Mouse (Mus musculus): ENCODE measurements around the gene Arhgdib. TPM values are rescaled to one million over a fixed set of nuclear protein-coding genes. Genes with fewer than 3 reads are reported as not detected.

Arhgdib gene
- polyA plus RNA-seq, 1 experiment from 2014 or later: 68.4 TPM

DNA sequence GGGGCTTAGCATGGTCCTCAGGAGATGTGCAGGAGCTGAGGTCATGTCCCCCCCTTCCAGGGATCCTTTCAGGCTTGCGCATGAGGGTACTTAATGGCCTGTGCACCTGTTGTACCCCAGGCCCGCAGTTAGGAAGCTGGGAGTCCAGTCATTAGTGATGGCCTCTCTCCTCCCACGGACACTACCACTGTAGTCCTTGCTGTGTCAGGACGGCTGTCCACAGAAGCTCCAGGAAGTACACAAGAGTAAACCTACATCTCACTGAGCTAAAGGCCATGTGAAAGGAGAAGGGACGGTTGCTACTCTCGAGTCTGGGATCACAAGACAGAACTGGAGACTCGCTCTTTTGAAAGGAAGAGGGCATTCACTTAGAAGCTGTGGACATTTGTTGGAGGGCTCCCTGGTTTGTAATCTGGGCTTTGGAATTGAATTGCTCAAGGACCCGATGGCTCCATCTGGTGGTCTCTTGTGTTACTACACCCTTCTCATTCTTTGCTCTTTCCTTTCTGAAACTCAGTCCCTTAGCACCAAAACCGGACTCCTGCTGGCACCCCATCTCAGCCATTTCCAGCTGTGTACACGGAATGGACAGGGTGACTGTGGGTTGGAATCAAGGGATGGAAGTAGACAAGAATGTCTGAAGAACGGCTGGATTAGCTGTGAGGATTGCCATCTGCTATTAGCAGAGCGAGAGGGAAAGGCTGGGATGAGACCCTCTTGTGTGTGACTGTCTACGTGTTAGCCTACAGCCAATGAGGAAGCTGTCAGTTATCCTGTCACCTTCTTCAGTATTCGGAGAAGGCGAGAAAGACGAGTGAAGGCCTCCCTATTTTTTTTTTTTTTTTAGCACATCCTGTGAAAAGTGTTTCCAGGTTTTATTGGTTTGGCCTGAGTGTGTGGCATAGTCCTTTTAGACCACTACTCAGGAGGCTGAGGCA, 21.1 kb downstream of the Arhgdib start:
- H3K36me3 ChIP-seq (ENCODE audit: insufficient read depth, low read length): no peaks in the 10 kb centered on the region
- H3K27ac ChIP-seq (ENCODE audit: low read length): no peak overlapping the region
- DNase-seq (ENCODE audit: low spot score) (peak; percentile 85), ATAC-seq (peak; percentile 48; the same call in 1 of the 2 replicates)
- TF ChIP-seq CTCF (IDR thresholded peaks at IDR 0.05) (peak; percentile 90), EP300 (IDR thresholded peaks at IDR 0.05) (no peak)
- no peak overlapping the region for H3K9ac ChIP-seq (replicated peaks; ENCODE audit: low read depth)
- no peak overlapping the region for H3K4me3 ChIP-seq (ENCODE audit: low read depth, low read length)
- no peak overlapping the region for H3K4me2 ChIP-seq (replicated peaks; ENCODE audit: low read depth, low read length)
- H3K27me3 ChIP-seq (replicated peaks; ENCODE audit: insufficient read depth, low read length): no peaks in the 10 kb centered on the region
- 33% methylated on average over 16 of the region's 16 CpGs for WGBS
- H3K9me3 ChIP-seq (ENCODE audit: low read length): no peaks in the 10 kb centered on the region
- no peaks in the 10 kb centered on the region for H3K4me1 ChIP-seq (ENCODE audit: insufficient read depth, low read depth, low read length)

DNA sequence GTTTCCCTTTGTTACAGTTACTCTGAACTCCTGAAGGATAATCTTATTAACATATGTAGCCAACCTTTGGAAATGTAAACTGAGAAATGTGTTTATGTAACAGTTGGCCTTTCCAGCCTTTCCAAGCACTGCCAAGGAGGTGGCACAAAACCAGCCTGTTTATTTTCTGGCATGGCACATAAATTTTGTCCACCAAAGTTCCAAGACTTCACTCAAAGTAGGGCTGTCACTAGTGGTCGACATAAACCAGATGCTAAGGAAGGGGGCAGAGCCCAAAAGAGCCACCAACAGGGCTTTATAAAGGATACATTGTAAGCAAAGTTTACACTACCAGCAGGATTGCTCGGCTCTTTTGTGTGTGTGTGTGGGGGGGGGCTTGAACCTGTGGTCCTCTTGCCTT, 23.8 kb downstream of the Arhgdib start:
- 15% methylated on average over 2 of the region's 2 CpGs for WGBS
- Histone ChIP-seq H3K9ac (replicated peaks; ENCODE audit: low read depth) (no peak overlapping the region), H3K36me3 (ENCODE audit: insufficient read depth, low read length) (no peaks in the 10 kb centered on the region), H3K4me3 (ENCODE audit: low read depth, low read length) (no peak overlapping the region), H3K27ac (ENCODE audit: low read length) (no peak overlapping the region), H3K9me3 (ENCODE audit: low read length) (no peaks in the 10 kb centered on the region), H3K4me1 (ENCODE audit: insufficient read depth, low read depth, low read length) (no peaks in the 10 kb centered on the region; the same call in 1 of the 2 replicates), H3K4me2 (replicated peaks; ENCODE audit: low read depth, low read length) (no peak overlapping the region), H3K27me3 (replicated peaks; ENCODE audit: insufficient read depth, low read length) (no peaks in the 10 kb centered on the region)
- no peak for TF ChIP-seq CTCF (IDR thresholded peaks at IDR 0.05)
- ATAC-seq (no peak), DNase-seq (ENCODE audit: low spot score) (no peak)

DNA sequence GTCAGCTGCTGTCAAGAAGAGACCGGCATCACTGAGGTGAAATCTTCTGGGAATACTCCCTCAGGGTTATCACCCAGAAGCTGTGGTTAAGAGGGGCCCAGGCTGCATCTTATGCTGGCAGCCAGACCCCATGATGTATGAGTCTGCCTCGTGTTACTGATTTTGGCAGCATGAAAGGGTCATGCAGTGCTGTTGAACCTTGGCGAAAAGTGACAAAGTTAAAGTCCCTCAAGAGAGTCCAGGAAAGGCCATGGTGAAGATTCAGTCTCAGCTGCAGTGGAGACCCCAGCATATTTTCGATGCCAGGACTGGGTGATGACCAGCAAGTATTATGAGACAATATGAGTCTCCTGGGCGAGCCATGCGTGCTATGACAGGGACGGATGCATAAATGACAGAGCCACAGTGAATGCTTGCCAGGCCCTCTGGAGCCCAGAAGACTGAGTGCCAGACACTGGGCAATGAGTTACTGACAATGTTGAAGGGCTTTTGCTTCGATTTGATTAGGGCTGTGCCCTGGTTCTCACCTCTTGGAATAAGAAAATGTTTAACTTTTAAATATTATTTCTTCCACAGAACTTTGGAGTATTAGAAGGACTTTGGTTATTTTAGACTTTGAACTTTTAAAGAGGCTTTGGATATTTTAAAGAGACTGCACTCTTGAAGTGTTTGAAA, 25.8 kb downstream of the Arhgdib start:
- DNase-seq (ENCODE audit: low spot score) (no peak), ATAC-seq (no peak)
- WGBS: 65% methylated on average over 8 of the region's 8 CpGs
- no peak overlapping the region for H3K9ac ChIP-seq (replicated peaks; ENCODE audit: low read depth)
- H3K4me3 ChIP-seq (ENCODE audit: low read depth, low read length): no peak overlapping the region
- H3K36me3 ChIP-seq (ENCODE audit: insufficient read depth, low read length): no peaks in the 10 kb centered on the region
- no peak overlapping the region for H3K27ac ChIP-seq (ENCODE audit: low read length)
- no peaks in the 10 kb centered on the region for H3K9me3 ChIP-seq (ENCODE audit: low read length)
- TF ChIP-seq CTCF (IDR thresholded peaks at IDR 0.05) (no peak), EP300 (IDR thresholded peaks at IDR 0.05) (no peak)
- H3K4me1 ChIP-seq (ENCODE audit: insufficient read depth, low read depth, low read length): no peaks in the 10 kb centered on the region; the same call in 1 of the 2 replicates
- no peaks in the 10 kb centered on the region for H3K27me3 ChIP-seq (replicated peaks; ENCODE audit: insufficient read depth, low read length)
- H3K4me2 ChIP-seq (replicated peaks; ENCODE audit: low read depth, low read length): no peak overlapping the region

DNA sequence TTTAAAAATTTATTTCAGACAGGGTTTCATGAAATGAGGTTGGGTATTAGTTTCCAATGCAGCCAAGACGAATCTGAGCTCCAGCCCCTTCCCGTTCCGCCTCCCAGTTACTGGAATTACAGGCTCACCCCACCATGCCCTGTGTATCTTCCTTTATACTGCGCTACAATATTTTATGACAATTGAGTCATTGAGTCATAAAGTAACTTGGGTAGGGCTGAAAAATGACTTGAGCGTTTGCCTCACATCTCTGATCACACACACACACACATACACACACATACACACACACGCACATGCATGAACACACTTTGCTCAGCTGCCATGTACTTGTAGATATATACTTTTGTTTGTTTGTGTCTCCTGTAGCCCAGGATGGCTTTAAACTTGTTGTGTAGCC, 27.5 kb downstream of the Arhgdib start:
- Histone ChIP-seq H3K27me3 (replicated peaks; ENCODE audit: insufficient read depth, low read length) (no peaks in the 10 kb centered on the region), H3K9me3 (ENCODE audit: low read length) (no peaks in the 10 kb centered on the region), H3K4me3 (ENCODE audit: low read depth, low read length) (no peak overlapping the region), H3K27ac (ENCODE audit: low read length) (peak overlapping the region; percentile 60; the same call in 1 of the 2 replicates), H3K9ac (replicated peaks; ENCODE audit: low read depth) (no peak overlapping the region), H3K4me1 (ENCODE audit: insufficient read depth, low read depth, low read length) (no peaks in the 10 kb centered on the region; the same call in 1 of the 2 replicates), H3K36me3 (ENCODE audit: insufficient read depth, low read length) (no peaks in the 10 kb centered on the region), H3K4me2 (replicated peaks; ENCODE audit: low read depth, low read length) (no peak overlapping the region)
- WGBS: 91% methylated on average over 6 of the region's 6 CpGs
- DNase-seq (ENCODE audit: low spot score) (no peak), ATAC-seq (no peak)
- no peak for TF ChIP-seq CTCF (IDR thresholded peaks at IDR 0.05)
- no peak for TF ChIP-seq EP300 (IDR thresholded peaks at IDR 0.05)

DNA sequence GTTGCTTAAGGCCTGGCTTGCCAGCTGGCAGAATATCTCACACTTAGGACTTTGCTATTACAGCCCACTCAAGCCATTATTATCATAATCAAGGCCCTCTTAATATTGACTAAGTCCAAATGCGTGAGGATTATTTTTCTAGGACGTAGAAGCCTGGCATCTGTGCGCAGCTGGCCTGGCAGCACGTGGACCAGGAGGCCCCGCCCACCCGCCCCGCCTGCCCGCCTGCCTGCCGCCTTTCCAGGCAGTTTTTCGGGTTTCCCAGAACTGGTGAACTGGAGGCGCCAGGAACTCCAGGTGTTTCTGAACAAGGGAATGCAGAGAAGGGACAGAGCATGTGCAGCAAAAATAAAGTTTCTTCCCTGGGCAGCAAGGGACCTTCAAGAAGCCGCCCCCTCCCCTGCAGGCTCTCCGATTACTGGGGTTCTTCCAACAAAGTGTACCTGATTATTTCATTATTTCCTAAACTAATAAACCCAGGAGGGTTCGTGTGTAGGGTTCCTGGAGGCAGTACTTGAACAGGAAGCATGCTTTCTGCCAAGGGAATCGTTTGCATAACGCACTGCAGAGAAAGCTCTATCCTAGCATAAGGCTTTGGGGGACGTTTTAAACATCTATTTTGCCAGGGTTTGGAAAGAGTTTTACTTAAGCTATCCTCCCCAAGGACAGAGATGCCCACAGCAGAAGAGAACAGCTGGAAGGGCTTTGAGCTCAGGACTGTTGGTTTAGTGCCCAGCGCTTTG, 28.1 kb downstream of the Arhgdib start:
- Histone ChIP-seq H3K4me3 (ENCODE audit: low read depth, low read length) (no peak overlapping the region), H3K4me2 (replicated peaks; ENCODE audit: low read depth, low read length) (peak overlapping the region; percentile 37), H3K4me1 (ENCODE audit: insufficient read depth, low read depth, low read length) (no peaks in the 10 kb centered on the region; the same call in 1 of the 2 replicates), H3K9me3 (ENCODE audit: low read length) (no peaks in the 10 kb centered on the region), H3K36me3 (ENCODE audit: insufficient read depth, low read length) (no peaks in the 10 kb centered on the region), H3K9ac (replicated peaks; ENCODE audit: low read depth) (no peak overlapping the region), H3K27ac (ENCODE audit: low read length) (peak overlapping the region; percentile 60), H3K27me3 (replicated peaks; ENCODE audit: insufficient read depth, low read length) (no peaks in the 10 kb centered on the region)
- peak; percentile 60 for TF ChIP-seq EP300 (IDR thresholded peaks at IDR 0.05)
- TF ChIP-seq CTCF (IDR thresholded peaks at IDR 0.05): no peak
- ATAC-seq (peak; percentile 84), DNase-seq (ENCODE audit: low spot score) (peak; percentile 87)
- 10% methylated on average over 18 of the region's 18 CpGs for WGBS

Data from lung, postnatal 0 days (tissue).